Mouse (Mus musculus) embryonic facial prominence, embryonic 11.5 days (tissue): ENCODE data around the gene Acsl3. TPM values are rescaled to one million over a fixed set of nuclear protein-coding genes. Genes with fewer than 3 reads are reported as not detected.

Source experiments
- ATAC-seq: fragments of 200-750 bp; cut with Nextera tagmentation; replicated peaks from 2 replicates; pipeline ENCODE4 v1.8.0; 2017; ENCODE audit warnings: low read depth; ENCODE audit not compliant: insufficient number of reproducible peaks, low FRiP score, low TSS enrichment
- DNase-seq: peaks from one replicate; pipeline ENCODE4 v3.0.0-alpha.2; 2015; ENCODE audit warnings: low spot score
- H3K27ac ChIP-seq: fragments of 300-500 bp; sonication (generic); replicated peaks from 2 replicates; pipeline ENCODE4 v1.5.1; 2014; ENCODE audit warnings: mild to moderate bottlenecking, low read depth, low read length, control low read depth
- H3K27me3 ChIP-seq: fragments of 300-500 bp; sonication (generic); 2 replicates; pipeline ENCODE4 v1.6.1; 2014; ENCODE audit warnings: mild to moderate bottlenecking, low read length, moderate library complexity, mixed read lengths; ENCODE audit not compliant: control insufficient read depth, insufficient read depth
- H3K36me3 ChIP-seq: fragments of 300-500 bp; sonication (generic); replicated peaks from 2 replicates; pipeline ENCODE4 v1.6.1; 2014; ENCODE audit warnings: low read depth, mild to moderate bottlenecking, low read length, moderate library complexity, mixed read lengths; ENCODE audit not compliant: control insufficient read depth, insufficient read depth
- H3K4me1 ChIP-seq: fragments of 300-500 bp; sonication (generic); 2 replicates; pipeline ENCODE4 v1.6.1; 2014; ENCODE audit warnings: low read length, mixed read lengths; ENCODE audit not compliant: control insufficient read depth, insufficient read depth
- H3K4me2 ChIP-seq: fragments of 300-500 bp; sonication (generic); 2 replicates; pipeline ENCODE4 v1.6.1; 2014; ENCODE audit warnings: low read depth, mild to moderate bottlenecking, control low read depth, low read length, moderate library complexity
- H3K4me3 ChIP-seq: fragments of 300-500 bp; sonication (generic); 2 replicates; pipeline ENCODE4 v1.5.1; 2014; ENCODE audit warnings: low read depth, low read length, control low read depth
- H3K9ac ChIP-seq: fragments of 300-500 bp; sonication (generic); replicated peaks from 2 replicates; pipeline ENCODE4 v1.6.1; 2014; ENCODE audit warnings: mild to moderate bottlenecking, control low read depth, low read length
- H3K9me3 ChIP-seq: fragments of 300-500 bp; sonication (generic); replicated peaks from 2 replicates; pipeline ENCODE4 v1.6.1; 2016; ENCODE audit warnings: mild to moderate bottlenecking, low read length, inconsistent platforms, mixed read lengths; ENCODE audit not compliant: control insufficient read depth
- WGBS: fragments of 180-500 bp; shearing (Covaris S2); extraction: QIAGEN DNeasy Blood & Tissue Kit; methylation state at CpG from one replicate; pipeline ENCODE4 v1.1.7; 2014; 5-methylcytosine and 5-hydroxymethylcytosine counted together
- polyA plus RNA-seq: library from polyadenylated mRNA; unstranded; fragments of >200 nt; fragmentation: Nextera tagmentation; extraction: Ambion mirVana; gene quantifications from 2 replicates; pipeline ENCODE4 v1.2.1, GENCODE M21; 2014

Acsl3 gene
- polyA plus RNA-seq, 1 experiment from 2014 or later = 112 TPM

DNA sequence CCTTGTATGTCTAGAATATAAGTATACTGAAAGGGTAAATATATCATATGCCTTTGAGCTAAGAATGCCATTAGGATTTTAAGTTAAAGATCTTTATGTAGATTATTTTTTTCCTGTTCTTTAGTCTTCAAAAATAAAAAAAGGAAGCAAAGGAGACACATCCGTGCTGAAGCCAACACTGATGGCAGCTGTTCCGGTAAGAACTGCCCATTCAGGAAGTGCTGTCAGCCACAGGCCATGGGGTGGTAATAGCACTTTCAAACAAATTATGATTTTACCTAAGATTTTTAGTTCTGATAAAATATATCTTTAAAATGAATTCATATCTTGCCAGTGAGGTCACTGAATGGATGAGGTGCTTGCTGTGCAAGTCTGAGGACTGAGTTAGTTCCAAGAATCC is 38.7 kb downstream of the Acsl3 start:
- H3K4me2 ChIP-seq = no peak overlapping the region
- no peaks in the 10 kb centered on the region for H3K27me3 ChIP-seq
- ATAC-seq (no peak), DNase-seq (no peak)
- no peak overlapping the region for H3K27ac ChIP-seq
- no peaks in the 10 kb centered on the region for H3K4me1 ChIP-seq
- H3K4me3 ChIP-seq = no peak overlapping the region
- H3K36me3 ChIP-seq = peaks cover 11% of the 10 kb centered on the region
- WGBS = 93% methylated on average over 2 of the region's 2 CpGs
- no peaks in the 10 kb centered on the region for H3K9me3 ChIP-seq
- H3K9ac ChIP-seq = no peak overlapping the region

DNA sequence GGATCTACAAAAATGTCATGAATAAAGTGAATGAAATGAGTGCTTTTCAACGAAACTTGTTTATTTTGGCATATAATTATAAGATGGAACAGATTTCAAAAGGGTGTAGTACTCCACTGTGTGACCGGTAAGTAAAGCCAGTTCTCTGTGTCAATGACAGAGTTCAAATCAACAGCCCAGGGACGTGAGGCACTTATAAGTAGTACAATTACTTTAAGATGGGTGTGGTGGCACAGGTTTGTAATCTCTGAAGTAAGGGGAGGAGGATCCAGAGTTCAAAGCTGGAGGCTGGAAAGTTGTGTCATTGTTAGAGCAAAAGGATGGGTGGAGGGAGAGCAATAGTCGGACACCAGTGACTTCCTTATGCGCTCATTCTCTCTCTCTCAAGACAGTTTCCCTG is 39.3 kb downstream of the Acsl3 start:
- ATAC-seq (no peak), DNase-seq (no peak)
- Histone ChIP-seq H3K27ac (no peak overlapping the region), H3K27me3 (no peaks in the 10 kb centered on the region), H3K4me1 (no peaks in the 10 kb centered on the region), H3K9me3 (no peaks in the 10 kb centered on the region), H3K4me3 (no peak overlapping the region), H3K36me3 (peaks cover 13% of the 10 kb centered on the region), H3K4me2 (no peak overlapping the region), H3K9ac (no peak overlapping the region)
- 87% methylated on average over 5 of the region's 5 CpGs for WGBS

DNA sequence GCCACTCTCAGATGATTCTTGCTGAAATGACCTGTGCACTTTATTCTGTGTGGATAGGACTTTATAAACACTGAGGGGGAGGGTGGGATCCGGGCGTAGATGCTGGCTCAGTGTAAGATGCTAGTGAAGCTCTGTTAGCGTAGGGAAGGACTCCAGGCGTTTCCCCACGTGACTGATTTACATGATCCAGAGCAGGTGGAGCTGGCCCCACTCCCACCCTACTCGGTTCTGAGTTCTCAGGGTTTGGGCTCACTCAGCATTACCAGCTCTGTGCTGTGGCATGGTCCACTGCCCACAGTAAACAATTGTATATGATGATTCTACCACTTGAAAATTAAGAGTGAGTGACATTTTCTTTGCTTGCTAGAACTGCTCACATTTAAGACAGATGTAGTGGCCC is 40.5 kb downstream of the Acsl3 start:
- Histone ChIP-seq H3K4me1 (no peaks in the 10 kb centered on the region), H3K4me3 (no peak overlapping the region), H3K4me2 (no peak overlapping the region), H3K36me3 (peaks cover 11% of the 10 kb centered on the region), H3K9me3 (no peaks in the 10 kb centered on the region), H3K27me3 (no peaks in the 10 kb centered on the region), H3K27ac (no peak overlapping the region), H3K9ac (no peak overlapping the region)
- DNase-seq (no peak), ATAC-seq (no peak)
- 90% methylated on average over 6 of the region's 6 CpGs for WGBS

DNA sequence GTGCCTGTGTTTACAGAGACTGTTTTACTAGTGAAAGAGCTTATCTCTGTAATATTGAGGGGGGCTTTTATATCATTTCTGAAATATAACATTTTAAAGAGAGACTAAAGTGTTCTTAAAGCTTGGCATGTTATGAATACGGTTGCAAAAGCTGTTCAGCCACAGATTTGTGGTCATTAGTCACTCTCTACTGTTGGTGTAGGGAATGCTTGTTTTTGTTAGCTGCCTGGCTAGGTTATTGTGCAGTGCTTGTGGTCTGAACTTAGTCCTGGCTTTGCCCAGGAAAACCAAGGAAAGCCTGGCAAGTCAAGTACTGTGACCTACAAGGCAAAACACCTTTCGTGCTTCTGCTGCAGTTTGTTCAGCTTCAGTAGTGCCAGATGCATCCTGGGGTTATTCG is 44.1 kb downstream of the Acsl3 start:
- Histone ChIP-seq H3K36me3 (peaks cover 12% of the 10 kb centered on the region), H3K4me1 (no peaks in the 10 kb centered on the region), H3K4me3 (no peak overlapping the region), H3K9me3 (no peaks in the 10 kb centered on the region), H3K9ac (no peak overlapping the region), H3K4me2 (no peak overlapping the region), H3K27ac (no peak overlapping the region), H3K27me3 (no peaks in the 10 kb centered on the region)
- DNase-seq = no peak
- WGBS = 92% methylated on average over 3 of the region's 3 CpGs
- ATAC-seq = no peak

DNA sequence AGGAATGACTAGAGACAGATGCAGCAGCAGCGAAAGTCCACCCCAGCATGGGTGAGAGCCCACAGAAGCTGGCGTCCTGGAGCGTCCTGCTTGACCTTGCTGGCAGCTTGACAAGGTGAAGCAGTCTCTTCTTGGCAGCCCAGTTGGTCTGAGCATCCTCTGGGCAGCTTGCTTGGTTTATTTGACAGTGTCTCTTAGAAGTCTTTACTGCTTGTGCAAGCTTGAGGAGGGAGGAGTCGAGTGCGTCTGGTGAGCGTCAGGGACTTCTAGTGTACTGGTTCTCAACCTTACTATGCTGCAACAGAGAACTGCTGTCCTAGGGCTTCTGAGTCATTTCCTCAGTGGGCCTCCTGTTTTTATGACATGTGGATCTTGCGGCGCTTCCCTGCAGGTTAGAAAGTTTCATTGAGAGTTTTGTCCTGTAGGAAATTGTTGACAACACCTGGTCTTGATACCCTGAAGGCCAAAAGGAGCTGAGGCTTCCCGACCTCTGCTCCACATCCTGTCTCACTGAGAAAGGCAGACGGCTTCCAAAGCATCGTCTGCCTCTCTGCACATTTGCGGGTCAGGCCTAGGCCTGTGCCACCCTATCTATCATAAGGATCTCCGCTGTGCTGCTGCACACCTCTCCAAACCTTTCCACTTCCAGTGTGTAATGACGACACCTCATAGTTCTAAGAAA is 44.8 kb downstream of the Acsl3 start:
- Histone ChIP-seq H3K4me1 (no peaks in the 10 kb centered on the region), H3K4me3 (no peak overlapping the region), H3K9me3 (no peaks in the 10 kb centered on the region), H3K27me3 (no peaks in the 10 kb centered on the region), H3K27ac (no peak overlapping the region), H3K36me3 (peaks cover 12% of the 10 kb centered on the region), H3K4me2 (no peak overlapping the region), H3K9ac (no peak overlapping the region)
- no peak for ATAC-seq
- WGBS = 88% methylated on average over 14 of the region's 14 CpGs
- no peak for DNase-seq

DNA sequence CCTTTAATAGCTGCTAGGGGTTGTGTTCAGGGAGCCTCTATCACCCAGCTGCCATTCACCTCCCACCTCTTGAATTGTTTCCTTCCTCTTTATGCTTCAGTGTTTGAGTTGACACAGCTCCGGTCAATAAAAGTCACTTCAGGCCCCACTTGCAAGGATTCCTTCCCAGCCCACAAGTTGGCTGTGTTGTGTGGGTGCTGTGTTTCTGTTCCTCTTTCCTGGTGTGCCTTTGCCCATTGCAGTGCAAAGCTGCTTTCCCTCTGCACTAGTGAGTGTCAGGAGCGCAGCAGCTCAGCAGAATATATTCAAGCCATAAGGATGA is 45.3 kb downstream of the Acsl3 start:
- H3K9ac ChIP-seq = no peak overlapping the region
- 93% methylated on average over 2 of the region's 2 CpGs for WGBS
- H3K9me3 ChIP-seq = no peaks in the 10 kb centered on the region
- no peaks in the 10 kb centered on the region for H3K27me3 ChIP-seq
- no peaks in the 10 kb centered on the region for H3K4me1 ChIP-seq
- no peak overlapping the region for H3K4me3 ChIP-seq
- H3K36me3 ChIP-seq = peaks cover 12% of the 10 kb centered on the region
- no peak for ATAC-seq
- no peak for DNase-seq
- H3K27ac ChIP-seq = no peak overlapping the region
- H3K4me2 ChIP-seq = no peak overlapping the region

DNA sequence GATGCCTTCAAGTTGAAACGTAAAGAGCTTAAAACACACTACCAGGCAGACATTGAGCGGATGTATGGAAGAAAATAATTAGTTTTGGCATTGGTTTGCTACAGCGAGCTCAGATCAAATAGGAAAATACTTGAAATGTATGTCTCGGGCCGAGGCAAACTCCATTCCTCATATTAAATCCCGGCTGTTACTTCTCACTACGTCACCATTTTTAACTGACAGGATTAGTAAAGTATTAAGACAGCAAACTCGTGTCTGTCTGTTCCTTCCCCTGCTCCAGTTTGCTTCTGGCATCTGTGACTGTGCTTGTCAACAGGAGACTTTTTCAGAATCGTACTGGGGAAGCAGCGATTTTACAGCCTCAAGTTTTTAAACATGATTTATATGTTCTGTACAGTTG is 48.7 kb downstream of the Acsl3 start:
- DNase-seq (no peak), ATAC-seq (no peak)
- H3K27ac ChIP-seq = no peak overlapping the region
- WGBS = 87% methylated on average over 10 of the region's 10 CpGs
- H3K27me3 ChIP-seq = no peaks in the 10 kb centered on the region
- no peak overlapping the region for H3K4me3 ChIP-seq
- peaks cover 3% of the 10 kb centered on the region for H3K36me3 ChIP-seq
- H3K9ac ChIP-seq = no peak overlapping the region
- H3K4me1 ChIP-seq = no peaks in the 10 kb centered on the region
- H3K4me2 ChIP-seq = no peak overlapping the region
- no peaks in the 10 kb centered on the region for H3K9me3 ChIP-seq

DNA sequence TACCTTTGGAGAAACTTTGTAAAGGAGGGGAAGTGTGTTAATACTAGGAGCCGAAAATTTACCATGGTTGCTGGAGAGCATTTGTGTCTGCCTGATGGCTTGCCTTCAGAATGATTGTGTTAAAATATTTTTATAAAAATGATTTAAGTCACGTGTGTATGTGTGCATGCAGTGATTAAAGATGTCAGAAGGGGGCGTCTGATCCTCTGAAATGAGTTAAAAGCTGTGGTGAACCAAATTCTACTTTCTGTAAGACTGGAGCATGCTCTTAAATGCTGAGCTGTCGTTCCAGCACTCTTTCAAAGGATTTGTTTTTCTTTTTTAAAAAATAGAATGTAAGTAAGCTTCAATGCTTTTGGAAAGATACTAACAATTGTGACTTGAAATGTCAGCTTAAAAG is 49.7 kb downstream of the Acsl3 start:
- H3K27ac ChIP-seq = no peak overlapping the region
- ATAC-seq (no peak), DNase-seq (peak; percentile 63)
- H3K4me3 ChIP-seq = no peak overlapping the region
- no peaks in the 10 kb centered on the region for H3K9me3 ChIP-seq
- H3K4me1 ChIP-seq = no peaks in the 10 kb centered on the region
- H3K36me3 ChIP-seq = peaks cover 2% of the 10 kb centered on the region
- no peak overlapping the region for H3K9ac ChIP-seq
- no peak overlapping the region for H3K4me2 ChIP-seq
- 64% methylated on average over 4 of the region's 4 CpGs for WGBS
- no peaks in the 10 kb centered on the region for H3K27me3 ChIP-seq
